Mouse (Mus musculus) megakaryocyte-erythroid progenitor cell, adult 5-6 weeks (primary cell): ENCODE data around the gene Nbea. TPM values are rescaled to one million over a fixed set of nuclear protein-coding genes. Genes with fewer than 3 reads are reported as not detected.

Experiments
- ATAC-seq: replicated peaks from 2 replicates; pipeline ENCODE4 v1.8.0; 2016; ENCODE audit warnings: mild to moderate bottlenecking, inconsistent platforms; ENCODE audit not compliant: severe bottlenecking, poor library complexity, low FRiP score, low TSS enrichment
- total RNA-seq, 2 experiments: library from RNA; stranded (forward) in 1 of 2; stranded (reverse) in 1 of 2; fragments of 200-1000, 215-1000 nt in 1 of 2; fragments of >200 nt in 1 of 2; fragmentation: Nextera tagmentation in 1 of 2; gene quantifications; 2 replicates each; pipeline ENCODE4 v1.2.3; 2014 to 2017

The Nbea gene
- total RNA-seq, 2 experiments from 2014 or later, result 0.09 TPM; not detected in 1

- no peak for ATAC-seq
Observed at GRCm38 (mm10) chr3:55587434-55587971, 596.0 kb downstream of the Nbea start.
